Mouse (Mus musculus) MEL (cell line): ENCODE results near the gene Rex1bd. TPM values are rescaled to one million over a fixed set of nuclear protein-coding genes. Genes with fewer than 3 reads are reported as not detected.

Source experiments
- DNase-seq: peaks from one replicate; pipeline ENCODE4 v3.0.0; 2011; ENCODE audit warnings: low read depth, low spot score
- H3K27ac ChIP-seq: 2 replicates; pipeline ENCODE4 v1.5.1; 2012; ENCODE audit warnings: low read depth, mild to moderate bottlenecking, control low read depth, low read length, moderate library complexity; ENCODE audit not compliant: control insufficient read depth
- H3K27me3 ChIP-seq, 2 experiments: fragments of 150-350 bp in 1 of 2; sonication (generic) in 1 of 2; 2 replicates each; pipeline ENCODE4 v1.6.1; 2012; ENCODE audit warnings: low read length in 2 of 2, mild to moderate bottlenecking in 2 of 2, improper control_type of control experiment in 1 of 2, moderate library complexity in 1 of 2; ENCODE audit not compliant: insufficient read depth in 2 of 2, control insufficient read depth in 1 of 2
- H3K36me3 ChIP-seq, 2 experiments: 2 replicates each; pipeline ENCODE4 v1.6.1; 2012 to 2014; ENCODE audit warnings: low read length in 2 of 2, improper control_type of control experiment in 1 of 2, inconsistent platforms in 1 of 2, mild to moderate bottlenecking in 1 of 2; ENCODE audit not compliant: insufficient read depth in 2 of 2, control insufficient read depth in 1 of 2
- H3K4me1 ChIP-seq, 2 experiments: fragments of 150-350 bp in 1 of 2; sonication (generic) in 1 of 2; 2 replicates each; pipeline ENCODE4 v1.6.1; 2012; ENCODE audit warnings: low read length in 2 of 2, improper control_type of control experiment in 1 of 2, mild to moderate bottlenecking in 1 of 2; ENCODE audit not compliant: insufficient read depth in 2 of 2, control insufficient read depth in 1 of 2
- H3K4me3 ChIP-seq, 2 experiments: fragments of 150-350 bp in 1 of 2; sonication (generic) in 1 of 2; 2 replicates each; pipeline ENCODE4 v1.5.1; 2012; ENCODE audit warnings: low read depth in 2 of 2, low read length in 2 of 2, mild to moderate bottlenecking in 2 of 2, moderate library complexity in 2 of 2, control low read depth in 1 of 2, improper control_type of control experiment in 1 of 2; ENCODE audit not compliant: control insufficient read depth in 1 of 2, insufficient read depth in 1 of 2
- H3K79me2 ChIP-seq: 2 replicates; pipeline ENCODE4 v1.6.1; 2012; ENCODE audit warnings: mild to moderate bottlenecking, low read length, moderate library complexity; ENCODE audit not compliant: control insufficient read depth, poor library complexity, insufficient read depth
- H3K9ac ChIP-seq: 2 replicates; pipeline ENCODE4 v1.6.1; 2012; ENCODE audit warnings: low read depth, mild to moderate bottlenecking, control low read depth, low read length, moderate library complexity; ENCODE audit not compliant: control insufficient read depth, poor library complexity, severe bottlenecking
- H3K9me3 ChIP-seq: fragments of 150-350 bp; sonication (generic); replicated peaks from 2 replicates; pipeline ENCODE4 v1.6.1; 2012; ENCODE audit warnings: mild to moderate bottlenecking, low read length, improper control_type of control experiment, moderate library complexity; ENCODE audit not compliant: insufficient read depth
- CHD1 ChIP-seq: IDR thresholded peaks from 2 replicates; pipeline ENCODE4 v1.6.1; 2012; ENCODE audit warnings: low read depth, mild to moderate bottlenecking, inconsistent platforms, low read length, improper control_type of control experiment
- CHD2 ChIP-seq: IDR thresholded peaks from 2 replicates; pipeline ENCODE4 v1.6.1; 2011; ENCODE audit warnings: low read length, improper control_type of control experiment
- EP300 ChIP-seq, 2 experiments: IDR thresholded peaks; 2 replicates each; pipeline ENCODE4 v1.6.1; 2011; ENCODE audit warnings: improper control_type of control experiment in 2 of 2, low read length in 2 of 2, low read depth in 1 of 2, mild to moderate bottlenecking in 1 of 2
- ETS1 ChIP-seq: IDR thresholded peaks from 2 replicates; pipeline ENCODE4 v1.6.1; 2012; ENCODE audit warnings: low read depth, mild to moderate bottlenecking, inconsistent platforms, low read length, improper control_type of control experiment, moderate library complexity
- GABPA ChIP-seq: IDR thresholded peaks from 2 replicates; pipeline ENCODE4 v1.6.1; 2012; ENCODE audit warnings: low read depth, mild to moderate bottlenecking, inconsistent platforms, low read length, improper control_type of control experiment, moderate library complexity
- MAZ ChIP-seq: IDR thresholded peaks from 2 replicates; pipeline ENCODE4 v1.6.1; 2012; ENCODE audit warnings: low read depth, mild to moderate bottlenecking, inconsistent platforms, low read length, improper control_type of control experiment
- MXI1 ChIP-seq: IDR thresholded peaks from 2 replicates; pipeline ENCODE4 v1.6.1; 2011; ENCODE audit warnings: mild to moderate bottlenecking, low read depth, low read length, improper control_type of control experiment
- MYB ChIP-seq: IDR thresholded peaks from 2 replicates; pipeline ENCODE4 v1.6.1; 2011; ENCODE audit warnings: mild to moderate bottlenecking, low read depth, low read length, improper control_type of control experiment
- NELFE ChIP-seq: IDR thresholded peaks from 2 replicates; pipeline ENCODE4 v1.6.1; 2011; ENCODE audit warnings: low read depth, low read length, improper control_type of control experiment
- POLR2A ChIP-seq, 2 experiments: IDR thresholded peaks; 2 replicates each; pipeline ENCODE4 v1.6.1; 2011 to 2012; ENCODE audit warnings: low read length in 2 of 2, mild to moderate bottlenecking in 2 of 2, control low read depth in 1 of 2, improper control_type of control experiment in 1 of 2, low read depth in 1 of 2, moderate library complexity in 1 of 2; ENCODE audit not compliant: control insufficient read depth in 1 of 2, insufficient read depth in 1 of 2, poor library complexity in 1 of 2
- POLR2AphosphoS2 ChIP-seq: IDR thresholded peaks from 2 replicates; pipeline ENCODE4 v1.6.1; 2011; ENCODE audit warnings: low read length, improper control_type of control experiment
- RAD21 ChIP-seq: IDR thresholded peaks from 2 replicates; pipeline ENCODE4 v1.6.1; 2011; ENCODE audit warnings: mild to moderate bottlenecking, low read depth, low read length, improper control_type of control experiment
- RCOR1 ChIP-seq: IDR thresholded peaks from 2 replicates; pipeline ENCODE4 v1.6.1; 2012; ENCODE audit warnings: low read depth, mild to moderate bottlenecking, inconsistent platforms, low read length, improper control_type of control experiment
- TAL1 ChIP-seq: IDR thresholded peaks from 2 replicates; pipeline ENCODE4 v1.6.1; 2012; ENCODE audit warnings: mild to moderate bottlenecking, inconsistent platforms, low read length, moderate library complexity, mixed read lengths
- TBP ChIP-seq: IDR thresholded peaks from 2 replicates; pipeline ENCODE4 v1.8.0; 2011; ENCODE audit warnings: low read depth, low read length, improper control_type of control experiment
- TCF12 ChIP-seq: IDR thresholded peaks from 2 replicates; pipeline ENCODE4 v1.6.1; 2014; ENCODE audit warnings: low read depth, mild to moderate bottlenecking, inconsistent platforms, low read length, improper control_type of control experiment, moderate library complexity
- USF1 ChIP-seq: IDR thresholded peaks from 2 replicates; pipeline ENCODE4 v1.6.1; 2014; ENCODE audit warnings: low read depth, mild to moderate bottlenecking, inconsistent platforms, low read length, improper control_type of control experiment, moderate library complexity
- ZC3H11A ChIP-seq: IDR thresholded peaks from 2 replicates; pipeline ENCODE4 v1.6.1; 2012; ENCODE audit warnings: low read depth, mild to moderate bottlenecking, inconsistent platforms, low read length, improper control_type of control experiment
- ZKSCAN1 ChIP-seq: IDR thresholded peaks from 2 replicates; pipeline ENCODE4 v1.6.1; 2012; ENCODE audit warnings: low read depth, mild to moderate bottlenecking, inconsistent platforms, low read length, improper control_type of control experiment, moderate library complexity
- ZMIZ1 ChIP-seq: IDR thresholded peaks from 2 replicates; pipeline ENCODE4 v1.6.1; 2012; ENCODE audit warnings: low read depth, mild to moderate bottlenecking, inconsistent platforms, low read length, improper control_type of control experiment, moderate library complexity
- ZNF384 ChIP-seq: IDR thresholded peaks from 2 replicates; pipeline ENCODE4 v1.6.1; 2012; ENCODE audit warnings: low read depth, mild to moderate bottlenecking, inconsistent platforms, low read length, improper control_type of control experiment
- polyA plus RNA-seq, 2 experiments: library from polyadenylated mRNA; stranded (reverse) in 1 of 2; unstranded in 1 of 2; fragments of >175 nt in 1 of 2; fragments of >200 nt in 1 of 2; gene quantifications; 2 replicates each; pipeline versions ENCODE4 v1.2.1 to v1.2.4; 2012; ENCODE audit warnings: low replicate concordance in 2 of 2, low read depth in 1 of 2; ENCODE audit not compliant: insufficient read length in 2 of 2, insufficient read depth in 1 of 2, missing spikeins in 1 of 2
- total RNA-seq: library from RNA; depleted of rRNA; stranded (reverse); fragments of 300-350 nt; gene quantifications from 2 replicates; pipeline ENCODE4 v1.2.3, GENCODE M21; 2012

Gene Rex1bd
- total and polyA plus RNA-seq, 3 experiments = 145 to 204 TPM; not detected in 1

GRCm38 (mm10) chr8:70466771-70467170 is 39.8 kb downstream of the Rex1bd start:
- TF ChIP-seq TBP = no peak
- no peak overlapping the region for H3K27ac ChIP-seq
- H3K9ac ChIP-seq = no peak overlapping the region

GRCm38 (mm10) chr8:70466305-70466704 is 40.2 kb downstream of the Rex1bd start:
- no peaks in the 10 kb centered on the region for H3K27me3 ChIP-seq
- peaks cover 0 to 7% of the 10 kb centered on the region in 2 experiments; a peak in 2 of 4 replicates for H3K4me1 ChIP-seq
- no peak for DNase-seq
- H3K36me3 ChIP-seq = peaks cover 0 to 2% of the 10 kb centered on the region in 2 experiments; a peak in 3 of 4 replicates
- H3K9ac ChIP-seq = no peak overlapping the region
- H3K4me3 ChIP-seq = no peak overlapping the region
- no peak overlapping the region for H3K27ac ChIP-seq
- H3K79me2 ChIP-seq = 0 out of 2 replicates have a peak, but pooled peaks cover 2% of the 10 kb centered on the region
- no peaks in the 10 kb centered on the region for H3K9me3 ChIP-seq
- TF ChIP-seq ZKSCAN1 (no peak), MAZ (no peak), TCF12 (no peak), MYB (no peak), MXI1 (no peak), ZMIZ1 (no peak)

More at GRCm38 (mm10) chr8:70466771-70467170, 39.8 kb downstream of the Rex1bd start:
- Histone ChIP-seq H3K9me3 (no peaks in the 10 kb centered on the region), H3K4me1 (peaks cover 0 to 7% of the 10 kb centered on the region in 2 experiments; a peak in 2 of 4 replicates), H3K4me3 (no peak overlapping the region), H3K27me3 (no peaks in the 10 kb centered on the region), H3K36me3 (peaks cover 0 to 2% of the 10 kb centered on the region in 2 experiments; a peak in 3 of 4 replicates), H3K79me2 (0 out of 2 replicates have a peak, but pooled peaks cover 2% of the 10 kb centered on the region)
- no peak for DNase-seq

GRCm38 (mm10) chr8:70465701-70466100 is 40.9 kb downstream of the Rex1bd start:
- DNase-seq = no peak
- TF ChIP-seq CHD1 (no peak), MXI1 (no peak), USF1 (no peak), RAD21 (no peak), EP300 (IDR thresholded peaks at IDR 0.05; ENCODE audit: low read depth in 1 of 2, low read length in 2 of 2) (no peak), TAL1 (no peak), CHD2 (no peak), RCOR1 (no peak), ZNF384 (no peak), POLR2AphosphoS2 (no peak), TCF12 (no peak), POLR2A (IDR thresholded peaks at IDR 0.05; ENCODE audit: control insufficient read depth in 1 of 2, insufficient read depth in 1 of 2, low read depth in 1 of 2, low read length in 2 of 2, poor library complexity in 1 of 2) (no peak), NELFE (no peak), MAZ (no peak), GABPA (no peak), ZC3H11A (no peak), MYB (no peak), ETS1 (no peak)
- Histone ChIP-seq H3K4me3 (no peak overlapping the region), H3K9ac (no peak overlapping the region), H3K79me2 (0 out of 2 replicates have a peak, but pooled peaks cover 2% of the 10 kb centered on the region), H3K27me3 (no peaks in the 10 kb centered on the region), H3K36me3 (peaks cover 0 to 2% of the 10 kb centered on the region in 2 experiments; a peak in 3 of 4 replicates), H3K9me3 (no peaks in the 10 kb centered on the region), H3K27ac (no peak overlapping the region), H3K4me1 (peaks cover 0 to 7% of the 10 kb centered on the region in 2 experiments; a peak in 2 of 4 replicates)
